Mouse (Mus musculus): ENCODE measurements around the gene 1300017J02Rik.

GRCm38 (mm10) chr9:103205786-103206185 lies 99.1 kb downstream of the 1300017J02Rik start:
- TF ChIP-seq CTCF (IDR thresholded peaks at IDR 0.05) (no peak), POLR2A (IDR thresholded peaks at IDR 0.05; ENCODE audit: insufficient read depth, low read depth, low read length) (no peak), EP300 (IDR thresholded peaks at IDR 0.05; ENCODE audit: insufficient read depth, low read depth, low read length) (no peak)
